8 mouse cellular contexts compared by ENCODE assay signal in the genomic region with DNA sequence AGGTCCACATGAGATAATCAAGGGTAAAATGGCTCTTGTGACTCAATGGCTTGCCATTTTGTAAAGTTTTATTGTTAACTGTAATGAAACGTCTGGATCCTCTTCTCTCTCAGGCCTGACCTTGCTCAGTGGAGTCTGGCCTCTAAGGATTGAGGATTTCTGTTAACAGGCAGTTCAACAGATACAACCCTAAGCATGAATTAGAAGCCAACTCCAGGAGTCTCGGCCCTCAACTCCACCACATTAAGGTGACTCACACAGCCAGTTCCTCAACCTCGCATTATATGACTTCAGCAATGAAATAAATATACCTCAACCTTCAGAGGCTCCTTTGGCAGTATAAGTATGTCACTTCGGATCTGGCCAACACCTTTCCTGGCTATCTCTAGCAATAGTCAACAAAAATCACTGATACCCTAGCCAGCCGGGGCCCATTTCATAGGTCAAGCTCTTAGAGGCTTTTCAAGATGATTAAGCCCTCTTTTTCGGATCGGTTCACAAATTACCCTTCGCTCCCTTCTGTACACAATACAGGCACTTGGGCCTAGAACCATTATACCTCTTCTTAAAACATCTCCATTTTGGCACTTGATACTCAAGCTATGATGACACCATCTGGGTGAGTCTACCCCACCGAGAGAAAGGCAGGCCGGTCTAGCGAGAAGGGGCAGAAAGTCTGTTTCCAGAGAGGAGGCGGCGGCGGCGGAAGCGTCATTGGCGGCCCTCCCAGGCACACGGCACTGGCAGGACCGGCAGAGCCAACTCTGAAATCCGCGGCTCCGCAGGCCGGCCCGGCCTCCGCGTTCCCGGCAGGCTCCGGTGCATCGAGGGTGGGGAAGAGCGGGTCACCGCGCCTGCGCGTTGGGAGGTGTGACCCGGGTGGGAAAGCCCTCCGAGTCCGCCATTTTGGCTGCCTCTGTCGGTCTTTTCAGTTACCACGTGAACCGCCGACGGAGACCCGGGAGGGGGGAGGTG. TPM values are rescaled to one million over a fixed set of nuclear protein-coding genes. Genes with fewer than 3 reads are reported as not detected.
DNase-seq lines count a peak whose midpoint lies in the region; ATAC-seq lines count a peak whose summit lies in the region.

A gene (plus strand): TSS at position 51 of the 975 bp plus-strand sequence.

- peak within 1 kb of the TSS; percentile 84 for H3K4me2 ChIP-seq in hindbrain, embryonic 14.5 days (replicated peaks)

- H3K4me1 ChIP-seq in hindbrain, embryonic 14.5 days (replicated peaks; ENCODE audit: control insufficient read depth, insufficient read depth, low read length) = peaks cover 29% of the 10 kb centered on the region

- H3K27me3 ChIP-seq in hindbrain, embryonic 14.5 days (ENCODE audit: control insufficient read depth, insufficient read depth, low read length) = no peaks in the 10 kb centered on the region

- H3K9me3 ChIP-seq in hindbrain, embryonic 14.5 days (ENCODE audit: control insufficient read depth, low read length) = no peaks in the 10 kb centered on the region

- ATAC-seq in hindbrain, embryonic 14.5 days (ENCODE audit: low FRiP score) = peak; percentile 90

- H3K36me3 ChIP-seq in hindbrain, embryonic 14.5 days (replicated peaks; ENCODE audit: control insufficient read depth, insufficient read depth) = no peaks in the 10 kb centered on the region

- peak within 1 kb of the TSS; percentile 83 for H3K27ac ChIP-seq in hindbrain, embryonic 14.5 days

- WGBS in hindbrain, embryonic 14.5 days = 5% methylated on average over 43 of the region's 43 CpGs

- peak; percentile 98 for DNase-seq in NIH3T3 (ENCODE audit: low read depth)
- peak; percentile 97 to 98 for DNase-seq in cerebellum, postnatal 10 days
- DNase-seq in frontal cortex, postnatal 14 days (ENCODE audit: low spot score in 2 of 2) = peak; percentile 90 to 94
- DNase-seq in hindbrain, embryonic 14.5 days (ENCODE audit: low spot score) = peak; percentile 96
- DNase-seq in layer of hippocampus, postnatal 36 days = peak; percentile 97
- peak; percentile 96 for DNase-seq in lung, postnatal 36 days
- DNase-seq in retina, postnatal 1 day = peak; percentile 97
- peak; percentile 90 to 95 for DNase-seq in urinary bladder, adult 18-20 months (ENCODE audit: low spot score in 2 of 2)

- peak within 1 kb of the TSS; percentile 67 for H3K4me3 ChIP-seq in hindbrain, embryonic 14.5 days (replicated peaks; ENCODE audit: low read length)

- peak within 1 kb of the TSS; percentile 85 for H3K9ac ChIP-seq in hindbrain, embryonic 14.5 days

RNA-seq across cellular contexts. Expression of the gene that starts here (rescaled TPM):
- polyA plus RNA-seq in hindbrain, embryonic 14.5 days (2014; fragmentation: Nextera tagmentation; extraction: Ambion mirVana) = 35.7 and 38.8 TPM in 2 replicates
- total RNA-seq in layer of hippocampus, postnatal 36 days (2021) = 10 to 100 TPM; 49.3 to 56.6 TPM

Comparison
In these comparisons a context has a peak if more than half of its experiments do, and no peak if none do; other contexts are left out.
1. Peak in every context shown above with its lines: DNase-seq, ATAC-seq, H3K4me3 ChIP-seq and H3K27ac ChIP-seq.